Mouse (Mus musculus) E14TG2a.4 (cell line): ENCODE measurements at regions not wholly inside any gene's neighbourhood (a gene's known extent, or its start where the extent isn't known, plus 50 kb on each side); places are given as distances from the start of the nearest gene placed in this dataset.

Source experiments
- CTCF ChIP-seq: conservative IDR thresholded peaks from 2 replicates; pipeline ENCODE4 v1.5.1; 2014; ENCODE audit warnings: low read length
- NANOG ChIP-seq: IDR thresholded peaks from 2 replicates; pipeline ENCODE4 v1.6.1; 2014; ENCODE audit warnings: borderline replicate concordance, low read length, mixed read lengths
- POU5F1 ChIP-seq: IDR thresholded peaks from 2 replicates; pipeline ENCODE4 v1.6.1; 2014; ENCODE audit warnings: low read length, borderline replicate concordance

DNA sequence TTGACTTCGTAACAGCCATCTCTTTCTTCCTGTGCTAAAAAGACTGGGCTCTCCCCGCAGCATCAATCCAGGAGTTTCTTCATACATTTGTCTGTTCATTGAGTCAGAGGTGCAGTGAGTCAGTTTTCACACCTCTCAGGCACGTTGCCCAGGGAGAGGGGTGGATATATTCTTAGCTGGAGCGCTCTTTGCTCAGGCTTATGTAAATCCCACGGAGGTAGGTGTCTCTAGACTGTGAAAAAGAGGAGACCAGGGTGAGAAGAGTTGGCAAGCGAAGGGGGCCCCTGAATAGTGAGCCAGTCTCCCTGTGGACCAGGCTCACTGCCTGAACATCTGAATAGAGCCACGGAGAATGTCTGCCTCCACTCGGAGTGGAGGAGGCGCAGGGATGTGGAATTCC lies 139.0 kb downstream of the Cartpt start:
- TF ChIP-seq NANOG (no peak), CTCF (no peak), POU5F1 (no peak)
